Mouse (Mus musculus): Measurements from ENCODE around the gene Mrrf.

- no peak for TF ChIP-seq EP300 (optimal IDR thresholded peaks at IDR 0.05)
- no peak for TF ChIP-seq CTCF (IDR thresholded peaks at IDR 0.05; ENCODE audit: low read depth)
Measured at GRCm38 (mm10) chr2:36222168-36222848, 86.1 kb downstream of the Mrrf start.
